Mouse (Mus musculus): ENCODE measurements around the gene Apoc4.

Gene Apoc4

GRCm38 (mm10) chr7:19628536-19629360, 52.5 kb downstream of the Apoc4 start:
- DNase-seq (ENCODE audit: low spot score): peak; percentile 97

GRCm38 (mm10) chr7:19628192-19628535, 53.1 kb downstream of the Apoc4 start:
- no peak for DNase-seq (ENCODE audit: low spot score)
